In the genomic region with DNA sequence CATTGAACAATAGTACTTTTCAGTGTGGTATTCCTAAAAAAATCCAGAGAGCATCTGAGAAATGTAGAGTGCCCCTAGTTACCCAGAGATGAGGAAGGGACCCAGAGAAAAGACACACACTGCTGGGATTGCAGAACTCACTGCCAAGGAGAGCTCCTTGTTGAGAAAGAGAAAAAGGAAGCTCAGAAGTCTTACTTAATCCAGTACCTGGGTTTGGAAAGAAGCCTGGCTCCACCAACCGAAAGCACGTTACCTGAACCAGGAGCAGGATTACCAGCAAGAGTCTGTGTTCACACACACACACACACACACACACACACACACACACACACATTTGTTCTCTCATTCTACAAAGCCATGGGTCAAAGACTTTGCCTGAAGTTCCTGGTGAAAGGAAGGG, we compare ENCODE assay signal across 35 mouse cellular contexts. TPM values are rescaled to one million over a fixed set of nuclear protein-coding genes. Genes with fewer than 3 reads are reported as not detected.
"Had no signal": no experiment of that assay in that cellular context is flagged by ENCODE, and none has a peak within 500 bp of the region (broad histone marks: within the 10 kb centered on the region; RNA-seq: fewer than 3 reads in every experiment).

No protein-coding gene starts in this region.

- H3K9ac ChIP-seq: heart, embryonic 12.5 days; hindbrain, embryonic 12.5 days; hindbrain, embryonic 14.5 days; intestine, embryonic 15.5 days; limb, embryonic 12.5 days had no signal

- H3K9me3 ChIP-seq: heart, embryonic 10.5 days; heart, embryonic 12.5 days; hindbrain, embryonic 10.5 days; hindbrain, embryonic 12.5 days; intestine, embryonic 15.5 days; limb, embryonic 10.5 days; limb, embryonic 12.5 days had no signal

- ATAC-seq: hindbrain, embryonic 16.5 days; inflammation-experienced regulatory T-cells, adult 6 months; intestine, embryonic 15.5 days; intestine, postnatal 0 days had no signal

- H3K4me1 ChIP-seq: heart, embryonic 10.5 days; heart, embryonic 12.5 days; hindbrain, embryonic 10.5 days; hindbrain, embryonic 12.5 days; intestine, embryonic 15.5 days; limb, embryonic 10.5 days; limb, embryonic 12.5 days had no signal

- H3K4me2 ChIP-seq: heart, embryonic 12.5 days; hindbrain, embryonic 12.5 days; hindbrain, embryonic 14.5 days; intestine, embryonic 15.5 days; limb, embryonic 12.5 days; liver, embryonic 11.5 days had no signal

- DNase-seq: gastrocnemius, adult 2 months; gastrocnemius, postnatal 10 days; gastrocnemius, postnatal 25 days; heart, adult 18-20 months; heart, postnatal 10 days; heart, postnatal 4 days; kidney, adult 18-20 months; kidney, postnatal 10 days; kidney, postnatal 25 days; kidney, postnatal 4 days; liver had no signal

- H3K36me3 ChIP-seq: heart, embryonic 10.5 days; heart, embryonic 12.5 days; hindbrain, embryonic 10.5 days; hindbrain, embryonic 12.5 days; intestine, embryonic 15.5 days; limb, embryonic 10.5 days; limb, embryonic 12.5 days had no signal

- H3K4me3 ChIP-seq: gastrocnemius, adult 2 months; heart, embryonic 10.5 days; heart, embryonic 12.5 days; hindbrain, embryonic 10.5 days; hindbrain, embryonic 12.5 days; intestine, embryonic 15.5 days; layer of hippocampus, adult 2 months; left cerebral cortex, adult 2 months; limb, embryonic 10.5 days; limb, embryonic 12.5 days had no signal

- H3K27ac ChIP-seq: gastrocnemius, adult 2 months; heart, embryonic 10.5 days; hindbrain, embryonic 10.5 days; hindbrain, embryonic 12.5 days; hindbrain, embryonic 14.5 days; intestine, embryonic 15.5 days; layer of hippocampus, adult 2 months; left cerebral cortex, adult 2 months; limb, embryonic 10.5 days; limb, embryonic 12.5 days had no signal

- H3K27me3 ChIP-seq: heart, embryonic 12.5 days; hindbrain, embryonic 12.5 days; intestine, embryonic 15.5 days; limb, embryonic 12.5 days had no signal

RNA-seq across cellular contexts. Expression of a gene that starts 14.2 kb away (rescaled TPM):
- total RNA-seq: gastrocnemius, adult 2 months; gastrocnemius, postnatal 10 days; gastrocnemius, postnatal 25 days; heart, adult 18-20 months; heart, postnatal 10 days; heart, postnatal 25 days; heart, postnatal 4 days; layer of hippocampus, adult 2 months; layer of hippocampus, postnatal 10 days; layer of hippocampus, postnatal 25 days; left cerebral cortex, adult 2 months; left cerebral cortex, postnatal 14 days; left cerebral cortex, postnatal 36 days had no signal
- polyA plus RNA-seq: frontal cortex, adult 2 months; heart, embryonic 12.5 days; heart, embryonic 14.5 days; heart, embryonic 16.5 days; hindbrain, embryonic 10.5 days; hindbrain, embryonic 12.5 days; hindbrain, embryonic 14.5 days; hindbrain, embryonic 16.5 days; inflammation-experienced regulatory T-cells, adult 6 months; intestine, embryonic 15.5 days; intestine, postnatal 0 days; kidney, embryonic 14.5 days; kidney, embryonic 16.5 days; liver, embryonic 11.5 days had no signal
